Mouse (Mus musculus): ENCODE results near the gene Cuta. TPM values are rescaled to one million over a fixed set of nuclear protein-coding genes. Genes with fewer than 3 reads are reported as not detected.

Cuta gene
- polyA plus RNA-seq, 1 experiment from 2014 or later = 145 TPM

GRCm38 (mm10) chr17:26893492-26893891 is 45.9 kb downstream of the Cuta start:
- no peaks in the 10 kb centered on the region for H3K36me3 ChIP-seq
- H3K4me2 ChIP-seq (replicated peaks) = no peak overlapping the region
- peaks cover 14% of the 10 kb centered on the region for H3K4me1 ChIP-seq (replicated peaks)
- H3K27me3 ChIP-seq = no peaks in the 10 kb centered on the region
- no peak overlapping the region for H3K27ac ChIP-seq
- WGBS = 60% methylated on average over 6 of the region's 6 CpGs
- H3K9me3 ChIP-seq = no peaks in the 10 kb centered on the region
- no peak overlapping the region for H3K4me3 ChIP-seq (replicated peaks)
- no peak overlapping the region for H3K9ac ChIP-seq (replicated peaks)
- ATAC-seq = no peak

- Histone ChIP-seq H3K4me2 (replicated peaks) (no peak overlapping the region), H3K4me3 (replicated peaks) (no peak overlapping the region), H3K9ac (replicated peaks) (0 out of 2 replicates have a peak overlapping the region, but pooled peaks have one; percentile 28), H3K27me3 (no peaks in the 10 kb centered on the region; the same call in 1 of the 2 replicates), H3K9me3 (no peaks in the 10 kb centered on the region), H3K27ac (peak overlapping the region; percentile 20; the same call in 1 of the 2 replicates), H3K4me1 (replicated peaks) (peaks cover 14% of the 10 kb centered on the region), H3K36me3 (no peaks in the 10 kb centered on the region)
- WGBS = 45% methylated on average over 16 of the region's 16 CpGs
- ATAC-seq = peak; percentile 53; the same call in 1 of the 2 replicates
Measured at GRCm38 (mm10) chr17:26892635-26893375, 46.6 kb downstream of the Cuta start.

GRCm38 (mm10) chr17:26887926-26888325 is 51.4 kb downstream of the Cuta start:
- 42% methylated on average over 3 of the region's 3 CpGs for WGBS
- ATAC-seq = no peak
- Histone ChIP-seq H3K4me1 (replicated peaks) (peaks cover 25% of the 10 kb centered on the region), H3K4me3 (replicated peaks) (no peak overlapping the region), H3K4me2 (replicated peaks) (no peak overlapping the region), H3K36me3 (no peaks in the 10 kb centered on the region), H3K27me3 (peaks cover 20% of the 10 kb centered on the region), H3K9me3 (no peaks in the 10 kb centered on the region), H3K9ac (replicated peaks) (no peak overlapping the region), H3K27ac (no peak overlapping the region)

GRCm38 (mm10) chr17:26886047-26886749 is 53.2 kb downstream of the Cuta start:
- Histone ChIP-seq H3K4me3 (replicated peaks) (peak overlapping the region; percentile 41), H3K9me3 (no peaks in the 10 kb centered on the region), H3K9ac (replicated peaks) (no peak overlapping the region; the same call in 1 of the 2 replicates), H3K4me2 (replicated peaks) (peak overlapping the region; percentile 61), H3K27me3 (peaks cover 20% of the 10 kb centered on the region), H3K27ac (no peak overlapping the region), H3K36me3 (no peaks in the 10 kb centered on the region), H3K4me1 (replicated peaks) (peaks cover 18% of the 10 kb centered on the region)
- ATAC-seq = peak; percentile 92
- 10% methylated on average over 30 of the region's 30 CpGs for WGBS

GRCm38 (mm10) chr17:26884995-26885926 is 54.1 kb downstream of the Cuta start:
- Histone ChIP-seq H3K4me1 (replicated peaks) (peaks cover 18% of the 10 kb centered on the region), H3K36me3 (no peaks in the 10 kb centered on the region), H3K9ac (replicated peaks) (peak overlapping the region; percentile 48), H3K9me3 (no peaks in the 10 kb centered on the region), H3K4me2 (replicated peaks) (peak overlapping the region; percentile 61), H3K27ac (no peak overlapping the region), H3K27me3 (peaks cover 20% of the 10 kb centered on the region), H3K4me3 (replicated peaks) (peak overlapping the region; percentile 41)
- WGBS = 23% methylated on average over 25 of the region's 25 CpGs
- 0 out of 2 replicates have a peak, but pooled peaks have one; percentile 48 for ATAC-seq

Small RNAs within 50 kb of the gene (microRNA-seq; reads per million reads assigned to microRNA genes)
- gene Gm27775 (not detected), gene Mir3083 (not detected), gene Mir6968 (1.2 reads per million)

Other genes starting within 250 kb of the Cuta start
- gene Crebrf, start 223.9 kb downstream of the Cuta start, polyA plus RNA-seq (2015; fragmentation: Nextera tagmentation; extraction: Ambion mirVana) = 16.9 and 18.0 TPM in 2 replicates
- 56.2 and 60.7 TPM in 2 replicates for gene Bnip1, start 158.5 kb downstream of the Cuta start, polyA plus RNA-seq (2015; fragmentation: Nextera tagmentation; extraction: Ambion mirVana)
- gene Nkx2-5, start 94.6 kb downstream of the Cuta start, polyA plus RNA-seq (2015; fragmentation: Nextera tagmentation; extraction: Ambion mirVana) = not detected in 2 replicates
- 4.2 and 4.4 TPM in 2 replicates for gene Kifc5b, start 22.5 kb downstream of the Cuta start, polyA plus RNA-seq (2015; fragmentation: Nextera tagmentation; extraction: Ambion mirVana)
- gene Phf1, start 6.5 kb downstream of the Cuta start, polyA plus RNA-seq (2015; fragmentation: Nextera tagmentation; extraction: Ambion mirVana) = 13.6 and 17.7 TPM in 2 replicates
- 5.0 and 6.2 TPM in 2 replicates for gene Syngap1, start 1.7 kb upstream of the Cuta start, polyA plus RNA-seq (2015; fragmentation: Nextera tagmentation; extraction: Ambion mirVana)
- gene Zbtb9, start 33.6 kb upstream of the Cuta start, polyA plus RNA-seq (2015; fragmentation: Nextera tagmentation; extraction: Ambion mirVana) = 18.9 and 20.8 TPM in 2 replicates
- 2.4 and 3.1 TPM in 2 replicates for gene Bak1, start 89.4 kb upstream of the Cuta start, polyA plus RNA-seq (2015; fragmentation: Nextera tagmentation; extraction: Ambion mirVana)
- gene Itpr3, start 117.7 kb upstream of the Cuta start, polyA plus RNA-seq (2015; fragmentation: Nextera tagmentation; extraction: Ambion mirVana) = 0.68 and 1.3 TPM in 2 replicates
- 356 and 378 TPM in 2 replicates for gene Uqcc2, start 194.3 kb upstream of the Cuta start, polyA plus RNA-seq (2015; fragmentation: Nextera tagmentation; extraction: Ambion mirVana)
- gene Ip6k3, start 228.2 kb upstream of the Cuta start, polyA plus RNA-seq (2015; fragmentation: Nextera tagmentation; extraction: Ambion mirVana) = 0.22 and 0.46 TPM in 2 replicates